Mouse (Mus musculus) cerebellum, adult 11-12 months (tissue): Measurements from ENCODE around the gene Mrpl21.

ENCODE experiments used
- DNase-seq: peaks from one replicate; pipeline ENCODE4 v3.0.0; 2022

The Mrpl21 gene

DNA sequence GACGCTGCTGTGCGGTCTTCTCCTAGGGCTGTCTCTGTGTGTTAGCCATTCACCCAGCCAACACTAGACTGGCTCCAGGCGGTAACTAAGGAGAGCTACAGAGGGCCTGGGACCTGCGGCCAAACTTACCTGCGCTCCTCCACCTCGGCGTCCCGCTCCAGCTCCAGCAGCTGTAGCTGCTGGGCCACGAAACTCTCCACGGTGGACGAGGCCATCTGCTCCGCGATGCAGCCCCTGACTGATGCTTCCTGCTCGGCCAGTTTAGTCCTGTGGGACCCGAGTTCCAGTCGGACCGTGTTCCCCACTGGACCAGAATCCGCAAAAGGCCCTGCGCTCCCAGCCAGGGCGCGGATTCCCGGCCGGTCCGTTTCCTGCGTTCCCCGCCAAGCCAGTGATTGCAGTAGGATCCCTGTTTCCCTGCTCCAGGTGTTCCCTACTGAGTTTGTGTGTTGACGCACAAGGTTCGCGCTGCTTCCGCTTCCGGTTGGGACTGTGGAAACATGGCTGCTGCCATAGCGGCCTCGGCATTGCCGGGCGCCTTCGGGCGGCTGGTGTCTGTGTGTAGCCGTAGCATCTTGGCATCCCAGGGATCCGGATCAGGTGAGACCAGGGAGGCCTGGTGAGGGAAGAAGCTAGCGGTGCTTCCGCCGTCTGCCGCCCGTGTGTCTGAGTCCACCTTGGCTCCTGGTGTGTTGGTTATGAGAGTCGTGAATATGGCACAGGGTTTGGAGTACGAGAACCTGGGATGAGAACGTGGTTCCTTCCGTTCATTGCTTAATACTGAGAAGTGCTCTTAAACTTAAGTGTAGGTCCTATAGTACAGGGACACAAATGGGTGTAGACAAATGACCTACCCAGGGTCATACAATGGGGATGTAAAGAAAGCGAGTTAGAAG, at the start of gene Mrpl21, which contains the start of gene Ighmbp2:
Gene Mrpl21 (plus strand): TSS at position 330 of the 896 bp plus-strand sequence.
Gene Ighmbp2 (minus strand): TSS at position 446 of the 896 bp plus-strand sequence.
- peak; percentile 94 for DNase-seq

GRCm38 (mm10) chr19:3260016-3260415, 22.7 kb upstream of the Mrpl21 start:
- DNase-seq, result no peak

DNA sequence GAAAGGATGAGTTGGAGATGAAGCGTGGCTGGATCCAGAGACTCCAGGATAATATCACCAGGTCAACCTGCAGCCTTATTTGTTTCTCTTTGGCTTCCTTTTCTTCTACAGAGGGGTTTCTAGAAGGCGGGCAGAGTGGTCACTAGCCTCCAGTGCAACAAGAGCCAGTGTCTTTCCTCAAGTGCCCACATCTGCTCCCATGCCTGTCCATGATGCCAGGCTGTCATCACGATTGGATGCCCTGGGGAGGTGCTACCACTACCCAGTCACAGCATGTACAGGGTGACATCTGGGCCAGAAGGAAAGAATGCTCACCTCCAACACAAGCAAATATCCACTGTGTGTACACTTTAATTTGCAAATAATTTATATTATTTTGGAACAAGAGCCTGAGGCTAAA, 22.1 kb upstream of the Mrpl21 start:
- no peak for DNase-seq

DNA sequence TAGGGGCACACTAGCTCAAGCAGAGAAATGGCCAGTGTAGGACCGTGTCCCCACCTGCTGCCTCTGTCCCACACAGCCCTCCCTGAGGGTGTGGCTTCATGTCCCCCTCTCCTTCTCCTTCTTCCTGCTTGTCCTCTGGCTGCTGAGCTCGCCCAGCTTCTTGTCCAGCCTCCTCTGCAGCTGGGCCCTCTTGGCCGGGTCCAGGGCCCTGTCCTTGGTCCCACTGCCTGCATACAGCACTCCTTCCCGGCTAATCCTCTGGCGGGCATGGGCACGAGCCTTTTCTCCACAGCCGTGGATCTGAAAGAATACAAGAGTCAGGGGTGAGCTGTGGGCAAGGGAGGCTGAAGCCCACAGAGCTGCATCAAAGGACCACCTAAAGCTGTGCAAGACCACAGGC, 21.4 kb upstream of the Mrpl21 start:
- DNase-seq, result no peak

DNA sequence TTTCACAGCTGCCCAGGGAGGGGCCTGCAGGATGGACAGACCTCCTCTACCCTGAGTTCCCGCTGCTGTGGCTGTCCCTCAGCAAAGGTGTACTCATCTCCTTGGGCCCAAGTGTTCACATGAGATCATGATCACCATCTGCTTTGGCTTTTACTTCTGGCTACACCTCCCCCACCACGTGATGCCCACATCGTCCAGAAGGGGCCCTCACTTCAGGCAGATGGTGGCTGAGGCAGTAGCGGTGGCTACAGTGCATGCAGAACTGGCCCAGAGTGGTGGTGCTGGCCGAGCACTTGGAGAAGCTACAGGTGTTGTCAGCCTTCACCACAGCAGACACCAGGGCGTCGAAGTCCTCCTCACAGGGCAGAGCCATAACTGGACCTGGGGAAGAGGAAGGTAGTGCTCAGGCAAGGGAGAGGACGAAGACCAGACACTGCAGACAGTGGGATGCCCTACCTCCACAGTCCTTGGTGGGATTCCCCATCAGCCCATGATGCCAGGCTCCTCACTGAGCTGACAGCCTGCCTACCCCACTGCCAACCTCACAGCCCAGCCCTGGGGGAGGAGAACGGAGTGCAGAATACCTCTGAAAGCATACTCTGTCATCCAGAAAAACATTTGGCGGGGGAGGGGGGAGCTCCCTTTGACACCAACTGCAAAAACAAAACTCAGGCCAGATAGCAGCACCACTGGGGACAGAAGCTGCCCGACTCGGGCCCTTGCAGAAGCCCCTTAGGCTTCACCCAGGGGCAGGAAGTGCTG, 20.8 kb upstream of the Mrpl21 start:
- no peak for DNase-seq

GRCm38 (mm10) chr19:3264348-3264747, 18.4 kb upstream of the Mrpl21 start:
- DNase-seq, result no peak

DNA sequence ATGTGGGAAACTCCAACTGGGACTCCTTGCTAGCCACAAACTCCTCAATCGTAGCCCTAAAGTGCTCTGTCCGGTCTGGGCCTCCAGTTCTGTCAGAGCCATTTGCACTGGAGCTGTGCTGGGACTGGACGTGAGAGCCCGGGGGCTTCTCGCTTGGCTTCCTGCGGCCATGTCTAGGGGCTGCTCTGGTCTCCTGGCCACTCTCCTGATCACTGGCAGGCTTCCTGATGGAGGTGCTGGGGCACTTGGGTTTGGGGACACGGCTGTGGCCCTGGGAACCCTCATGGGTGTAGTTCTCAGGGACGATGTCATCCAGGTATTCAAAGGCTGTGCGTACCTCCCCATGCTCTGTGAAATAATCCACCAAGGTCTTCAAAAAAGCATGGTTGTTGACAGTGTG, 17.5 kb upstream of the Mrpl21 start:
- DNase-seq, result no peak

DNA sequence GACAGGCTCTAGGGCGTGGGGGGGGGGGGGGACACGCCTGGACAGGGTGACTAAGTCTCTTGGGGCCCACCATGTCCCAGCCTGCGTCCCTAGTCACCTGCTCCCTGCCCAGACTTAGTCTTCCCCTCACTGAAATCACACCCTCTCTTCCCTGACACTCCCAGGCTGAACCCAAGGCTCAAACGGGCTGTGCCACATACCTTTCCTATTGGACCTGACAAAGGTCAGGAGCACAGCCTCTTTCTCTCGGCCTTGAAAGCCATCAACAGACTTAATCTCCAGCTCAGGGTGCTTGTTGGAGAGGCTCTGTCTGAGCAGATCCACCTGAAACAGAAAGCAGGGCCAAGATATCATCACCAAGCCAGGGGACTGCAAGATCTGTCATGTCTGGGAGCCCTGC, 16.6 kb upstream of the Mrpl21 start:
- no peak for DNase-seq

GRCm38 (mm10) chr19:3266676-3267075, 16.0 kb upstream of the Mrpl21 start:
- DNase-seq, result no peak

DNA sequence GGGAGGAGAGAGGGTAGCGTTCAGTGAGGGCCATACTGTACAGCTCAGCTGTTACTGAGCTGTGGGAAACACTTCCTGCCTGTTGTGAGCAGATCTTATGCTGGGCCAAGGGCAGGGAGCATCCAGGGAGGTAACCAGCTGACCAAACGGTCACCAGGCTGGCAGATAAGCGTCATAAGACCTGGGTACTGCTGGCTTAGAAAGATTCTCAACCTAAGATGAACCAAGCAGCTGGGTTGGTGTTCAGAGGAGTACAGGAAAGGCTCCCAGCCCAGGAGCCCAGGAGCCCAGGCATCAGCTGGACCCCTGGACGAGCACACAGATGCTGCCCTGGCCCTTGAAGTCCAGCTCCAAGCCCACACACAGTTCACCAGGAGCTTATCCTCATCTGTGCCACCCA, 15.4 kb upstream of the Mrpl21 start:
- no peak for DNase-seq

DNA sequence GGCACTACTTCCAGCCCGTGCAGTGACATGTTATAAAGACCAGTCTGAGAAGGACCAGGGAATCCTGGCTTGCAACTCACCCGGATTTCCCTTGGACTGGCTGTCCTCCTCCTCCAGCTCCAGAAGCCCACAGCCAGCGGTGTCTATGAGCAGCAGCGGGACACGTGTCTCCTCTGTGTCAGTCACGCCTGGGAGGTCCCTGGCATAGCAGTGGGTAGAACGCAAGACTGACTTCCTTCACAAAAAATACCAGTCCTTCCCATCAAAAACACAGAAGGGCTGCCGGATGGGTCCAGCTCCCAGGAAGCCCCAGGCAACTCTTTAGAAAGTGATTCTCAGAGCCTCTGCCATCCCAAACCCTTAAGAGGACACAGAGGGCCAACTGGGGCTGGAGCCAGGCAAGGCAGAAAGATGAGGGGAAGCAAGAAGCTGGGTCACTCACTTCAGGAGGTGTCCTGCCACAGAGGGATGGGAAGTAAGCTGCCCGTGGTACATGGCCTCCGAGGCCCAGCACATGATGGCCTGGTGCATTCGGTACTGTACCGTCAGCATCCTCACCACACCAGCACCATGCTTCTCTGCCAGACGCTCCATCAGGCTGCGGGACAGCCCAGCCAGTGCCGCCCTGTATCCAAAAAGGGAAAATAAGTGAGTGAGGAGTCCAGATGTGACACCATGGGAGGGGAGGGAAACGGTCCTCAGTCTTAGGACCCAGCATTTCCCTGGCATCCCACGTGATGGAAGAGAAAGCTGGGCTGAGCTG, 14.3 kb upstream of the Mrpl21 start:
- DNase-seq, result no peak

- no peak for DNase-seq
Observed at GRCm38 (mm10) chr19:3269279-3269678, 13.4 kb upstream of the Mrpl21 start.

- DNase-seq, result no peak
Observed at GRCm38 (mm10) chr19:3269803-3270202, 12.9 kb upstream of the Mrpl21 start.

DNA sequence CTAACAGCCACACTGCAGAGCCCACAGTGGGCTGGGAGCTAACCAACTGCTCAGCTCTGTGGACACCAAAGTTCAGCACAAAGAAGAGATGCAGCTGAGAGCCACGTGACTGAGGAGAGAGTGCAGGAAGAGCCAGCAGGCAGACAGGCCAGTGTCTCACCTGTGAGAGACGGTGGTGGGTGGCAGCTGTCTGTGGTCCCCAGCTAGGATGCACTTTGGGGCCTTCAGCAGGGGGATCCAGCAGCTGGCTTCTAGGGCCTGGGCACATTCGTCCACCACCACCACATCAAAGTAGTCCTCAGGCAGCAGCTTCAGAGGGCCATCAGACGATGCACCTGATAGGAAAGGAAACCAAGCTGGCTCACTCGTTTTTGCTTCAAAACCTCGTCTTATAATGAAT, 11.3 kb upstream of the Mrpl21 start:
- DNase-seq, result no peak

DNA sequence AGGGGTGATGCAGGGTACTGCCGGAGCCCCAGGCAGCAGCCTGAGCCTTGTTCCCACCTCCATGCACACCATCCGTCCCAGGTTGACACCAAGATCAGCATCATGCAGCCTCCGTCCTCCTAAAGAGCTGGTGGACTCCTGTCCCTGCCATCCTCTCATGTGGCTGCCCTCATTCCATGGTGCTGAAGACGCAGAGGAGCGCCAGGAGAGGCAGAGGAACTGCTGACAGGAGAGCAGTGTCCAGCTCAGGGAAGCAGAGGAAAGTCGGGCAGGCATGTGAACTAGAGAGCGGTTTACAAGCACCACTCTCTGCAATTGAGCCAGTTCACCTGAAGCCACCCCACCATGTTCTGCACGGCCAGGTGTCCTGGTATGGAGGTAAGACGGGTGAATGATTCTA, 9.4 kb upstream of the Mrpl21 start:
- DNase-seq, result no peak

DNA sequence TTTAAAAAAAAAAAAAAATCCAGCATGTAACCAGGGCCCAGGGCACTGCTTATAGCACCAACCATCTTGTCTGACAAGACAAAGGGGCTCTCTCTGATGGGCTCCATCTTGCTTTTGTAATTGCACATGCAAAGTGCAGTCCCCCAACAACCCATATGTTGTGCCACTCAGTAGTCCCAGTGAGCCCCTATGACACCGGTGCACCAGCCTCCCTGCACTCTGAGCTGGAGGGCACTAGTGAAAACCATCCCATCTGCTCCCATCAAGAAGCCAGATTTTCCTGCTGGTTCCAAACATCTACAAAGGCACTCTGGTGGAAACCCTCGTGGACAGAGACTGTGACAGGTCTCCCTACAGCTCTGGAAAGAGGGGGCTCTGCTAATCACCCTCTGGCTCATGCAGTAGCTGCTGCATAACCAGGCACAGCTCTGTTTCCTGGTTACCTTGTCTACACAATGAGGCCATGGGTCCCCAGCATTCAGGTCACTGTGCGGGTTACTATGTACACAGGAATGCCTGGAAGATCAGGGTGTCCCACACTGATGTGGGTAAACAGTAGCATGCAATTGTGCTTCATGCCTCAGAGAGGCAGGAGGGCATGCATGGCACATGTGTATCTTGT, 6.8 kb upstream of the Mrpl21 start:
- DNase-seq, result no peak

DNA sequence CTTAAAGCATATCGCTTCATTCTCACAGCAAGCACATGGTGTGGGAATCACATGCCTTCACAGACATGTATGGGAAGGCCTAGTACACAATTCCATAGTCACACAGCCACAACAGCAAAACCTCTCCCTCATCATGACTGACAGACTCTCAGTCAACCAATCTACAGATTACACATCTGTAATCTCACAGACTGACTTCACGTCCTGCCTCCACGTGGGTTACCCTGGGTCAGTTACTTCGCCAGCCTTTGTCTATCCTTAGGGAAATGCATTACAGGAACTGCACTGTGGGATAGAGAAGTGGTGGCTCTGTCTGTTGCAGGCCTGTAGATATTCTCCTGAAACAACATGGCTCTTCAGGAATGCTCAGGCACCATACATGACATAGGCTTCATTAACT, 815 bp upstream of the Mrpl21 start:
- no peak for DNase-seq

DNA sequence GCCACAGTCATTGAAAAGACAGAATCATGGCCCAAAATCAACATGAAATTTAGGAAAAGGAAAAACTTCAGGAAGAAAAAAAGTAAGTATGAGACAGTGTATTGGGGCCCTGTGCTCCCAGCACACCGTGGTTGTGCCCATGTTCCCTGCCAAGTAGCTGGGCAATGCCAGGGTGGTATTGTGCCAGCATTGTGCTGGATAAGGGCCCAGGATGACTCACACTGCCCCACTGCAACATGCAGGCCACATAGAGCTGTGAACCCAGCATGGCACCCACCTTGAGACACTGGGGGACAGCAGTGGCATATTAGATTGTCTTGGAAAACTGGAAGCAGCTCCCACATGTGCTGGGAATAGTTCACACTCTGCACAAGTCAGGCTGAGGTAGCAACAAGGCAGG, 6.3 kb downstream of the Mrpl21 start:
- no peak for DNase-seq

- DNase-seq, result no peak
Observed at GRCm38 (mm10) chr19:3292028-3292427, 9.3 kb downstream of the Mrpl21 start.

DNA sequence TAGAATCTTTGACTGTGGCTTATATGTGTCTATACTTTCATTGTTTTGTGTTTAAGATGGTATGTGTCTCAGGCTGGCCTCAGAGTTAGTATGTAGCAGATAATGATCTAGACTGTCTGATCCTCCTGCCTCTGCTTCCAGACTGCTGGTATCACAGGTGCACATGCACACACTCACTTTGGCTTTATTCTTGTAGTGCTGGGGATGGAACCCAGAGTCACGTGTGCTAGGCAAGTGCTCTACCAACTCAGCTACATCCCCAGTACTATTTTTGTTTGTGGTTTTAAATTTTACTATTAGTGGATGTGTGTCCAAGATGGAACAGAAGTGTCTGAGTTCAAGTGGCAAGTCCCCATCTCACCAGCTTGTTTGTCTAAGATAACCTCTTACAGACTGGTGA, 10.3 kb downstream of the Mrpl21 start:
- no peak for DNase-seq

- no peak for DNase-seq
Observed at GRCm38 (mm10) chr19:3295245-3295644, 12.5 kb downstream of the Mrpl21 start.

DNA sequence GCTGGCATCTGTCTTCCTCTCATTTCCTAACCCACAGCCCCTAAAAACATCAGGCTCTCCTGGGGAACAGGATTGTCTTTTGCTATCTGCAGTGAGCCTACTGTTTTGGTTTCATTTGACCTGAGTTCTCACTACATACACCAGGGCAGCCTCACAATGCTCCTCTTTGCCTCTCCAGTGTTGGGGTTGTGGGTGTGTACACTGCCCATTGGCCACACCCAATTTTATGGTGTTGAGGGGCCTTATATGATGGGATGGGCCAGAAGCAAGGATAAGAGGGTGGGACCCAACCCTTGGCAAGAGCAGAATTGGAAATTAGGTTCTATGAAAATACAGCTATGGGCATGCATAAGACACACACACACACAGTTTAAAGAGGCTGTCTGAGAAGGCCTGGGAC, 14.3 kb downstream of the Mrpl21 start:
- no peak for DNase-seq

DNA sequence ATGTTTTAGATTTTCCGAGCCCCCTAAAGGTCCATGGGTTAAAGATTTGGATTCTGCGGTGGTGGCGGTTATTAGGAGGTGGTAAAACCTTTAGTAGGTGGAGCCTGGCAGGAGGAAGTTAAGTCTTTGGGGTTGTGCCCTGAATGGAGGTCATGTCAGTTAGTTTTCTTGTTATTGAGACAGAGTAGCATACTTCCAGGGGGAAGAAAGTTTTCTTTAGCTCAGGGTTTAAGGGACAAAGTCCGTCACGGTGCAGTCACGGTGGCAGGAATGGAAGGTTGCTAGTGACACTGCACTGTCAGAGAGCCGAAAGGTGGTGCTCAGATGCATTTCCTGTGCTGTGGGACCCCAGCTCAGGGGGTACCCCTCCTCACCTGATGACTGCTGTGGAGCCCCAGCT, 15.1 kb downstream of the Mrpl21 start:
- DNase-seq, result no peak
